Mouse (Mus musculus) ovary, adult 2 months (tissue): ENCODE results near the gene Kcnj16. TPM values are rescaled to one million over a fixed set of nuclear protein-coding genes. Genes with fewer than 3 reads are reported as not detected.

ENCODE experiments used
- polyA plus RNA-seq: library from polyadenylated mRNA; depleted of rRNA; stranded (reverse); fragments of >200 nt; gene quantifications from 2 replicates; pipeline ENCODE4 v1.2.3, GENCODE M21; 2012; rRNA removed

Gene Kcnj16
- 0.25 and 0.75 TPM in 2 replicates for polyA plus RNA-seq

GRCm38 (mm10) chr11:110967762-110968135 is at the start of gene Kcnj16:
Gene Kcnj16, plus strand, starts transcription at chr11:110968033.

GRCm38 (mm10) chr11:111065635-111066298 is 97.9 kb downstream of the Kcnj16 start, which contains the start of gene Kcnj2:
Gene Kcnj2, plus strand, starts transcription at chr11:111066164.

Other genes starting within 250 kb of the Kcnj16 start
- gene Kcnj2, start 98.1 kb downstream of the Kcnj16 start, polyA plus RNA-seq: 0.75 and 1.3 TPM in 2 replicates